21 mouse cellular contexts compared by ENCODE assay signal in genomic region chr10:28374874-28375273, GRCm38 (mm10).
DNase-seq lines count a peak whose midpoint lies in the region; ATAC-seq and TF ChIP-seq lines count a peak whose summit lies in the region.
"Had no signal": no experiment of that assay in that cellular context is flagged by ENCODE, and none has a peak within 500 bp of the region (broad histone marks: within the 10 kb centered on the region; RNA-seq: fewer than 3 reads in every experiment).

No protein-coding gene starts in this region.

- H3K36me3 ChIP-seq in kidney, embryonic 14.5 days (ENCODE audit: control insufficient read depth, insufficient read depth, low read length) = no peaks in the 10 kb centered on the region
- no peaks in the 10 kb centered on the region for H3K36me3 ChIP-seq in kidney, embryonic 15.5 days
- no peaks in the 10 kb centered on the region for H3K36me3 ChIP-seq in kidney, adult 2 months (ENCODE audit: control insufficient read depth, insufficient read depth, low read length)
- H3K36me3 ChIP-seq in kidney, postnatal 0 days (ENCODE audit: insufficient read depth, low read length) = no peaks in the 10 kb centered on the region
- no peaks in the 10 kb centered on the region for H3K36me3 ChIP-seq in kidney, embryonic 16.5 days (ENCODE audit: insufficient read depth, low read length)
- H3K36me3 ChIP-seq: G1E had no signal

- no peak overlapping the region for H3K4me3 ChIP-seq in kidney, embryonic 14.5 days (ENCODE audit: low read length)
- no peak overlapping the region for H3K4me3 ChIP-seq in kidney, embryonic 15.5 days (replicated peaks)
- H3K4me3 ChIP-seq in kidney, adult 2 months (ENCODE audit: insufficient read depth, low read depth, low read length) = no peak overlapping the region
- no peak overlapping the region for H3K4me3 ChIP-seq in kidney, postnatal 0 days (replicated peaks; ENCODE audit: low read depth, low read length)
- no peak overlapping the region for H3K4me3 ChIP-seq in kidney, embryonic 16.5 days (ENCODE audit: low read length)

- no peaks in the 10 kb centered on the region for H3K9me3 ChIP-seq in kidney, embryonic 14.5 days (ENCODE audit: control insufficient read depth, low read length)
- no peaks in the 10 kb centered on the region for H3K9me3 ChIP-seq in kidney, embryonic 15.5 days (replicated peaks)
- no peaks in the 10 kb centered on the region for H3K9me3 ChIP-seq in kidney, postnatal 0 days (replicated peaks; ENCODE audit: low read length)
- no peaks in the 10 kb centered on the region for H3K9me3 ChIP-seq in kidney, embryonic 16.5 days (ENCODE audit: low read length)
- H3K9me3 ChIP-seq: G1E had no signal

- TF ChIP-seq POLR2A in kidney, adult 2 months (IDR thresholded peaks at IDR 0.05; ENCODE audit: low read depth, low read length) = no peak

- H3K4me1 ChIP-seq in kidney, embryonic 14.5 days (ENCODE audit: control insufficient read depth, insufficient read depth, low read length) = 0 out of 2 replicates have a peak, but pooled peaks cover 3% of the 10 kb centered on the region
- H3K4me1 ChIP-seq in kidney, embryonic 15.5 days = 0 out of 2 replicates have a peak, but pooled peaks cover 3% of the 10 kb centered on the region
- H3K4me1 ChIP-seq in kidney, adult 2 months (ENCODE audit: control insufficient read depth, insufficient read depth, low read length) = no peaks in the 10 kb centered on the region
- no peaks in the 10 kb centered on the region for H3K4me1 ChIP-seq in kidney, postnatal 0 days (replicated peaks; ENCODE audit: insufficient read depth, low read length)
- H3K4me1 ChIP-seq in kidney, embryonic 16.5 days (ENCODE audit: insufficient read depth, low read length) = 0 out of 2 replicates have a peak, but pooled peaks cover 1% of the 10 kb centered on the region

- no peak overlapping the region for H3K9ac ChIP-seq in kidney, embryonic 14.5 days (ENCODE audit: low read depth, low read length)
- H3K9ac ChIP-seq in kidney, embryonic 15.5 days = no peak overlapping the region
- no peak overlapping the region for H3K9ac ChIP-seq in kidney, postnatal 0 days (ENCODE audit: low read depth, low read length)
- no peak overlapping the region for H3K9ac ChIP-seq in kidney, embryonic 16.5 days (replicated peaks; ENCODE audit: low read length)

- 15% methylated on average over 1 of the region's 1 CpGs for WGBS in kidney, embryonic 14.5 days
- WGBS in kidney, embryonic 15.5 days = 14% methylated on average over 1 of the region's 1 CpGs
- 32% methylated on average over 1 of the region's 1 CpGs for WGBS in kidney, adult 2 months
- WGBS in kidney, postnatal 0 days = 22% methylated on average over 1 of the region's 1 CpGs
- 24% methylated on average over 1 of the region's 1 CpGs for WGBS in kidney, embryonic 16.5 days

- TF ChIP-seq CTCF in kidney, adult 2 months (conservative IDR thresholded peaks at IDR 0.05; ENCODE audit: insufficient read depth, insufficient read length, low read depth, low read length) = no peak
- no peak for TF ChIP-seq CTCF in kidney, postnatal 0 days (IDR thresholded peaks at IDR 0.05; ENCODE audit: low read depth)

- no peaks in the 10 kb centered on the region for H3K27me3 ChIP-seq in kidney, embryonic 14.5 days (ENCODE audit: control insufficient read depth, insufficient read depth, low read length)
- H3K27me3 ChIP-seq in kidney, embryonic 15.5 days = no peaks in the 10 kb centered on the region
- H3K27me3 ChIP-seq in kidney, adult 2 months (replicated peaks; ENCODE audit: control insufficient read depth, insufficient read depth, low read length) = no peaks in the 10 kb centered on the region
- no peaks in the 10 kb centered on the region for H3K27me3 ChIP-seq in kidney, postnatal 0 days (ENCODE audit: insufficient read depth, low read length)
- no peaks in the 10 kb centered on the region for H3K27me3 ChIP-seq in kidney, embryonic 16.5 days (ENCODE audit: insufficient read depth, low read length)
- H3K27me3 ChIP-seq: CH12.LX, Patski had no signal

- H3K4me2 ChIP-seq in kidney, embryonic 14.5 days (replicated peaks; ENCODE audit: low read depth, low read length) = no peak overlapping the region
- H3K4me2 ChIP-seq in kidney, embryonic 15.5 days = no peak overlapping the region
- no peak overlapping the region for H3K4me2 ChIP-seq in kidney, postnatal 0 days (ENCODE audit: low read length)
- H3K4me2 ChIP-seq in kidney, embryonic 16.5 days (replicated peaks; ENCODE audit: low read depth, low read length) = no peak overlapping the region

- DNase-seq in kidney, postnatal 4 days = no peak
- DNase-seq in kidney, adult 2 months = no peak
- peak; percentile 58 for DNase-seq in kidney, postnatal 0 days (ENCODE audit: low spot score)
- DNase-seq: adrenal gland, adult 2 months; adrenal gland, adult 8-10 months; adrenal gland, postnatal 10 days; adrenal gland, postnatal 14 days; adrenal gland, postnatal 25 days; adrenal gland, postnatal 36 days; B cell, adult 2 months; cerebellum, adult 11 months; cerebellum, adult 11-12 months; cerebellum, adult 18-20 months had no signal

- peak; percentile 77 for ATAC-seq in kidney, embryonic 14.5 days (ENCODE audit: low FRiP score, low TSS enrichment)
- ATAC-seq in kidney, embryonic 15.5 days (replicated peaks; ENCODE audit: low FRiP score) = peak; percentile 52; the same call in 1 of the 2 replicates
- no peak for ATAC-seq in kidney, postnatal 0 days (replicated peaks; ENCODE audit: low FRiP score, low read depth)
- ATAC-seq in kidney, embryonic 16.5 days (ENCODE audit: low FRiP score, low TSS enrichment) = no peak
- ATAC-seq: activated CD4-positive, CD25-positive, alpha-beta regulatory T cell, adult 4 months; CD4-positive, CD25-positive, alpha-beta regulatory T cell, adult 4 months; Patski had no signal

- H3K27ac ChIP-seq in kidney, embryonic 14.5 days (ENCODE audit: low read depth, low read length) = no peak overlapping the region
- H3K27ac ChIP-seq in kidney, embryonic 15.5 days = no peak overlapping the region
- H3K27ac ChIP-seq in kidney, adult 2 months (ENCODE audit: insufficient read depth, low read depth, low read length) = no peak overlapping the region
- H3K27ac ChIP-seq in kidney, postnatal 0 days = no peak overlapping the region
- H3K27ac ChIP-seq in kidney, embryonic 16.5 days (ENCODE audit: low read length) = no peak overlapping the region

Comparison
In these comparisons a context has a peak if more than half of its experiments do, and no peak if none do; other contexts are left out.
1. ATAC-seq: peak in kidney, embryonic 14.5 days (single experiment) and kidney, embryonic 15.5 days (single experiment); none in kidney, postnatal 0 days (single experiment) and kidney, embryonic 16.5 days (single experiment).